Mouse (Mus musculus) adrenal gland, postnatal 36 days (tissue): ENCODE results near the gene Nradd. TPM values are rescaled to one million over a fixed set of nuclear protein-coding genes. Genes with fewer than 3 reads are reported as not detected.

Source experiments
- DNase-seq, 2 experiments: peaks; one replicate each; pipeline ENCODE4 v3.0.0; 2021; ENCODE audit warnings: mixed read lengths in 1 of 2
- total RNA-seq, 2 experiments: library from RNA; stranded (reverse); gene quantifications; 2 replicates each; pipeline ENCODE4 v1.2.3; 2021

Nradd gene
- total RNA-seq, 2 experiments from 2014 or later = 9.0 to 15.4 TPM

DNA sequence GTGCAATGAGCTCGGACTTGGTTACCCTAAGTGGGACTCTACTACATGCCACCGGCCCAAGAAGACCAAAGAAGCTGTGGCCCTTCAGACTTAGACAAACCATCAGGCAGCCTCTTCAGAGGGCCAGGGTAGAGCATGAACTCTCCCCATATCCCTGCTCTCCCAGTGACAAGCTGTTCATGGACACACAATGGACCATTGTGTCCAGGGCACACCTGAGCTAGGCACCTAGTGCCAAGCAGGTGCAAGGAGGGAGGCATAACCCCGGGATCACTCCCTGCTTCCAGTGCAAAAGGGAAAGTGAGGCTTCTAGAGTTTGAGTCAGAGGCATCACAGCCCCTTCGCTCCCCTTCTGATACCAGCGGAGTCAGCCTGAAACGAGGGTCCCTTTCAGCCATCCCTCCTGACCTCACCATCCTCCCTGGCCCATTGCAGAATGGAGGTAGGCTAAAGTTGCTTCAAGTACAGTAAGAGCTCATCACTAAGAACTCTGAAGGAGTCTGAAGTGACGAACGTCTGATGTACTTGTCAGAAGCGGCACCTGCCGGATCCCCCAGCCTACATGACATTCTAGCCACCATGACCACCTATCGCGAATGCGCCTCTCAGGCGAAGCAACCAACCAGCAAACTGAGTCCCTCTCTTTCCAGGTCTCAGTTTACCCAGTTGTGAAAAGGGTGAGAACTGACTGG lies 28.9 kb upstream of the Nradd start:
- DNase-seq = no peak

DNA sequence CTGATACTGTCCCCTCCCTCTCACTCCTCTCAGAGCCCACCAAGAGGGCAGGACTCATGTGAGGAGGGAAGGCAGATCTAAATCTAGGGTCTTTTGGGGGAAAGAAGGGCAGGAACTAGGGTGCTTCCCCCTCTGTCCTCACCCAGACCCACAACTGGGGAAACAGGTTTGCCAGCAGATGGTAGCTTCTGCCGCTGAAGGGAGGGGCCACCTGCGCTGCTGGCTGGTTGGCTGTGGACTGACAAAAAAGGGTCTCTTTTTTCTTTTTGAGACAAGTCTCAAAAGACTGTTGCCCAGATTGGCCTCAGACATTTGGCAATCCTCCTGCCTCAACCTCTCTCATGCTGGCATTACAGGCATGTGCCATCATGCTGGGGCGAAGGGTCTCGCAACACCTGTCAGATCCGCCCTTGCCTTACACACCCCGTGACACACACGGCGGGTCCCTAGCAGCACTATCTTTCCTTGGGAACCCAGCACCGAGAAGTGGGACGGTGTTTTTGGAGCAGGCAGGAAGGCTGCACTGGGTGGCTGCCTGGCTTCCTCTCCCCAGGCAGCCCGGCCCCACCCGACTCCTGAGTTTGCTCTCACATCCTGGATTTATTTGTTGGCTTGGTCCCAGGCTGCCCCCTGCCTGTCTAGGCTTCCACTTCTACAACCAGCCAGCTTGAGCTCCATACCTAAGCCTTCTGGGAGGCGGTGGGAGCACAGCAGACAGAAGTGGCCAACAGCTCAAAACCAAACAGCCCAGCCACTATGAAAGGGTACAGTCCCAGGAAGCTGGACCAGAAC lies 27.9 kb upstream of the Nradd start:
- DNase-seq = peak; percentile 37 to 64

DNA sequence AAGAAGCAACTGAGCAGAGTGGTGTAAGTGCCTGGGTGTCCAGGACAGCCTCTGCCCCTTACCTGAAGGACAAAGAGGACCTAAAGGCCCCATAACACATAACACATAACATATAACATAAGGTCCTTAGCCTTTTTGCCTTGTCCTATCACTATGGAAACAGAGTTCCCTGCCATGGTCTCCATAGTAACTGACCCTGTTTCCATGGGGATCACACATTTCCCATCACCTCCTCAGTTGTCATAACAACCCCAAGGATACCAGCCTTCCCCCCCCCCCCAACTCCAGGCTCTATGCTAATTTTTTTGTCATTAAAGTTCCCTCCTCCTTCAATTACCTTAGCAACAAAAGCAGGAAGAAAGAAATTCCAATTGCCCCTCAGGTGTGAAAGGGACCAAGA lies 25.5 kb upstream of the Nradd start:
- DNase-seq = no peak

DNA sequence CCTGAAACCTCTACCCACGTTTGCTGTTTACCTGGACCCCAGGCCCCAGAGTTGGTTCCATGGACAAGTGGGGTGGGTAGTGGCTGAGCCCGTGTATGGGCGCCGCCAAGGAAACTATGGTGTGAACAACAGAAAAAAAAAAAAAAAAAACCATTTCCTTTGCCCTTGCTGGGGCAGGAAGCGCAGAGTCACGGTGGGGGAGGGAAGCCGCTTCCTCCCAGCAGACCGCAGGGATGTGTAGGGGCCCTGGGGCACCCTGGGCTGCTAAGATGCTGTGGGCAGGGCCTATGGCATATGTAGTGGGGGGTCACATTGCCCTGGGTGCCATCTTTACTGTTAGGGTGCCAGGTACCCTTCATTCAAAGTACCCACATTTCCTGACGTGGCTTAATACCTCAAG lies 21.0 kb upstream of the Nradd start:
- DNase-seq = peak in 1 of 2 experiments; percentile 51

DNA sequence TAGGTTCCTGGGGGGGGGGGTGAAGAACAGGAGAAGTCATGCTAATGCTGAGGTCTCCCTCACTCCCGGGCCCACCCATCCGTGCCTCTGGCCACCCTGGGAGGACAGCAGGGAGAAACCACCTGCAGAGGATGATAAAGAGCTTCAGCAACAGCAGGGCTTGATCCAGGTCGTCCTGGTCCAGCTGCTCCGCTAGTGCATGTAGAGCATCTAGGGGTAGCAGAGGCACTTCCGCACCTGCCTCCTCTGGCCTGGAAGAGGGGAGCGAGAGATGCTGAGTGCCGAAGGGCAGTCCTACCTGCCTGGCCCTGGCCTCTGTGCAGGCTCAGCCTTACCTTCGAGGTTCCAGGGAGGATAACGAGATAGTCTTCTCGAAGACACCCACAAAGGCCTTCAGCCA lies 20.0 kb upstream of the Nradd start:
- no peak for DNase-seq

DNA sequence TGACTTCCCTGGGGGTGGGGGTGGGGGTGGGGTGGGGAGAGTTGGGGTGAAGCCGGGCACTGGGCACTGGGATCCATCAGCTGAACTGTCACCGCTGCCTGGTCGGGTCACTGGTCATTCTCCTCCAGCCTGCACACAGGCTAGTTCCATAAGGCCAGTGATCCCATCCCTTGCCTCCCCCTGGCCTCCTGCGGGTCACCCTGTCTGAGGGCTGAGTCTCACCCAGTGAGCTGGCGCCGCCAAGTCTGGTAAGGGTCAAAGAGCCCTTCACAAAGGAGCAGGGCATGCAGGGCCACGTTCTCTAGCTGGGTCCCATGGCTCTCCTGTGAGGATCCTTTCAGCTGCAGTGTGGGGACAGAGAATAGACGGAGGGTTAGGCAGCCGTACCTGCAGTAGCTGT lies 19.5 kb upstream of the Nradd start:
- no peak for DNase-seq

DNA sequence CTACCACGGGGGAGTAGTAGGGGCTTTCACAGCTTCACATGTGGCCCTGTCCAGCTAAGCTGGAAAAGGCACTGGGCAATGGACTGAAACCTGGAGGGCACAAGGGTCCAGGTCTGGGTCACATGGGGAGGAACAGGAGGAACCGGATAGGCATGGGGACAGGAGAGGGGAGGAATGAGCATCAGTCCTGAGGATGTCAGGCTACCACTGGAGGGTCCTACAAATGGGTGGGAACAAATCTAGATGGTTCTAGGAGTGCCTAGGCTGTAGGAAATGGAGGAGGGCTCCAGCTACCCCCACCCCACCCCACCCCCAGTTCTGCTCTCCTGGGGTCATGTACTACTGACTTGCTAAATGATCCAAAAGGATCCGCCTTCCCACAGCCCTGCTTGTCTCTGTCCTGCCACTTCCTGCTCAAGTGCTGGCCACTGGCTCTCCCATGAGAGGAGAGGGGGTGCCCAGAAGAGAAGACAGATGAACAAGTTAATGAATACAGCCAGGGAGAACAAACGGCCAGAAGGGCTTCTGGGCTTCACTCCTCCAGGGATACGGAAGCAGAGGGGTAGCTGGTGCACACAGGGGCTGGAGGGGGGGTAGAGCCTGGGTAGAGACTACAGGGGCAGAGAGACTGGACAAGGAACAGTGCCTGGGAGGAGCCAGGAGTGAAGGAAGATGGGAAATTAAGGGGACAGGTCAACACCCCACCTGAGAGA lies 18.7 kb upstream of the Nradd start:
- DNase-seq = no peak

DNA sequence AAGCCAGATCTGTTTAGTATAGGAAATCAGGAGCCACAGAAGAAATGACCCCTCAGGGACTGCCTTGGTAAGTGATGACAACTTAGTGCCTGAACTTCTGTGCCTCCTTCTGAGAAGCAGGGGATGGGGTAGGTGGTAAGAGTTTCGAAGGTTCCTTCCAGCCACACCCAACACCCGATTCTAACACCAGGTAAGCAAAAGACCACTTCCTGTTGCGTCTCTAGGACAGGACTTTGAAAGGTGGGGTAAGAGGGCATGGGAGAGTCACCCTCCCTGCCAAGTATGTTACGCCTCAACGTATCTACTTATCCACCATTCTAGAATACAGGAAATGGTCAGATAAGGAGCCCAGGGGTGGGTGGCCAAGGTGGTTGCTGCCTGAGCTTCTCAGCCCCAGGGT lies 16.8 kb upstream of the Nradd start:
- DNase-seq = no peak

DNA sequence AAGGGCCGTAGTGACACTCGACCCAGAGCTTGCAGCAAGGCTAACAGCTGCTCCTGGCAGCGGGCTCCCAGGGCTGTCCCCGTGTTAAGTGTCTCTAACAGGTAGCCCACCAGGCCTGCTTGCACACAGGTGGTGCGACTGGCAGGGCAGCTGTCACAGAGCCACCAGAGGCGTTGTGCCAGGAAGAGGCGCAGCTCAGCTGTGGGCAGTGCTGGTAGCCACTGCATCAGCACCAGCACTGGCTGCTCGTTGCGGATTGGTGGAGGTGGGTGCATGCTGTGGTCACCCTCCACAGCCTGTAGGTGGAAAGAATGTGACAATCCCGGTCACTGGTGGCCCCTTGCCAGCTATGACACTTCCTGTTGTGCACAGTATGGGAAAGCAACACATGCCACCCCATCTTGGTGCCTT lies 14.4 kb upstream of the Nradd start:
- DNase-seq = no peak

DNA sequence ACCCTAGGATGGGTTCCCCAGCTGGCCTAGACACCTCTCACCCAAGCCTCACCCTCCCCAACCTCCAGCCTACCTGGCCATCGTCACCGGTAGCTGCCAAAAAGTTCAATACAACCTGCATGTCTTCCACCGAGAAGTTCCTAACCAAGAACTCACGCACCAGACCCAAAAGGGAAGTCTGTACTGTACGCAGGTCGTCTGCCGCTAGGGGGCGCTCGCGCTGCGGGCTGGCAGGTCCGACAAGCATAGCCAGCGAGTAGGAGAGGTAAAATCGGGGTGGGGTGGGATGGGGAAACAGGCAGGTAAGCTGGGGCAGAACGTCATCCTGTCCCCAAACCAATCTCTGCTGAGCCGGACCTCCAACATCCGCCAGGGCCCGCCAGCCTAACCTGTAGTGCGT lies 11.0 kb upstream of the Nradd start:
- DNase-seq = peak; percentile 92 to 95

DNA sequence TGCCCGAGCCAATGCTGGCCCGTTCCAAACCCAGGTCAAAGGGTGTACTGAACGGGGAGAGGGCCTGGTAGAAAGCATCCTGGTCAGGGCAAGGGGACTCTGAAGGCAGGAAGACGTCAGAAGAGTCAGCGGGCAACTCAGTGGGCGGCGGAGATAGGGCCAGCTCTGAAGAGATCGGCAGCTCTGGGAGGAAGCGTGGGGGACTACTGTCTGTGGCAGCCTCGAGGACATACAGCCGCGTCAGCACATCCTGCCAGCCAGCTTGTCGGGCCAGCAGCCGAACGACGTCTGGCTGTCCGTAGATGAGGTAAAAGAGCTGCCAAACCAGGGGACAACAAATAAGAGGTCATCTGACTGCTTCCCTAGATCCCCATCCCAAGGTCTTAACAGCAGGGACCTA lies 9.6 kb upstream of the Nradd start:
- no peak for DNase-seq

DNA sequence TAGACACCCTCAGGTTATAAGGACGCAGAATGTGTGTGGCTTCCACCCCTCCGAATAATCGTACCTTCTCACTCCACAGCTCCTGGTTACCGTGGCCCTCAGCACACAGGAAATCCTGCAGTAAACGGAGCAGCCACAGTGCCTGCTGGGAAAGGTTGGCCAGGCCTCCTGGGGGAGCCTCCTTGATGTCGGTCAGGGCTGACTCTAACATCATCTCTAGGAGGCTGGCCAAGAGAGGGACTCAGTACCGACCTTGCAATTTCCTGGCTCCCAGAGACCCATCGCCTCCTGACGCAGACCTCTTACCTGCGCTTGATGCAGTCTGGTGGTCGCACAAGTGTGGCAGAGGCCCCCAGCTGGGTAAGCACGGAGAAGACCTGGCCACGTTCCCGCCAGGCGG lies 8.4 kb upstream of the Nradd start:
- peak in 1 of 2 experiments; percentile 57 for DNase-seq

DNA sequence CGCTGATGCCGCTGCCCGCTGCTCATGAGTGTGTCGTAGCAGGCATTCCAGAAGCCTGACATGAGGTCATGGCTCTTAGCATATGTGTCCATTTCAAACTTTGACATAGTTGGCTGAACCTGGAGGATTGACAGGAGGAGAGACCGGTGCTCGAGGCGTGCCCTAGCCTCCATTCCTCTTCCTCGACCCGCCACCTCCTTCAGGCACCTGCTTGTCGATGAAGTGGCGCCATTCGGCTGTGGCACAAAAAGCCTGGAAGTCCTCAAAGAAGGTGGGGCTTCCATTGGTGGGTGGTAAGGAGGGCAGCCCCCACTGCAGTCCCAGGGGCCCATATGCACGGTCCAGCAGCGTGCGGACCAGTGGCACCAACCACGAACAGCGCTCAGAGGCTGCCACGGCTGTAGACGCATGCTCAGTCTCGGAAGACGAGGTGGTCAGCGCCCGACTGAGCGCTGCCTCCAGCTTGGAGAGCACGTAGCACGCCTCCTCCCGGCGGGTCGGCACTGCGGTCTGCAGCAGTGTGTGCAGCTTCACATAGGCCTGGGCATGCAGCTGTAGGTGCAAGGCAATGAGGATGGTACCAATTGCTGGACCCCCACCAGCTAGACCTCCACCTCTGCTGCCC lies 7.5 kb upstream of the Nradd start:
- peak in 1 of 2 experiments; percentile 60 for DNase-seq

DNA sequence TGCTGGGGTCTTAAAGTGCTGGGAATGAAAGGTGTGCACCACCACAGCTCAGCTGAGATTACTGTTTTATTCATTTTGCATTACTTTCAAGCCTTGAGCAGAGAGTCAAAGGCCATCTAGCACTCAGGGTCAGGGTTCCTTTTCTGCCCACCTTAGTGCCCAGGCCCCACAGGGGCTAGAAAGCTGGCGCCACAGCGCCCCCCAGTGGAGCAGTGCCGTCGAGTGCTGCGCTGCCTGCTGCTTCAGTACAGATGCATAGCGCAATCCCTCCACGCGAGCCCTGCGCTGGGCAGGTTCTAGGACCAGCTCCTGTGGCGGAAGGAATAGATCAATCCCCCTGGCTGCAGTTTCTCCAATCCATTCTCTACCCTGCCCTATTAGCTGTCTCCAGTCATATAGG lies 6.9 kb upstream of the Nradd start:
- peak; percentile 74 to 85 for DNase-seq

DNA sequence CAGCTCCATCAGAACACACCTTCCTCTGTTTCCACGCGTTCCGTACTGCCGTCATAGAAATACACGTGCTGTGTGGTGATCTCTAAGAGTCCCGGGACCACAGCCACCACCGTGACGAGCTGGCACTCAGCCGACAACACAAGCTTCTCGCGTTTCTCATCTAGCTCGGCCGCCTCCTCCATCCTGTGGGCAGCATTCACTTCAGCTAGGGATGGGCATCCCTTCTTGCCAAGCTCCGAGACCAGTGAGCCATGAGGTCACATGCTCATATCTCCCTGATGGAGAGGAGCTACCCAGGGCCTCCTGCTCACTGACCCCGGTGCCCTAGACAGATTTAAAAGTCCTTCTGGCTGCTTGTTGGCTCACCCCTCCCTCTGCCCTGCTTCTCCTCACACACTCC lies 5.9 kb upstream of the Nradd start:
- no peak for DNase-seq

DNA sequence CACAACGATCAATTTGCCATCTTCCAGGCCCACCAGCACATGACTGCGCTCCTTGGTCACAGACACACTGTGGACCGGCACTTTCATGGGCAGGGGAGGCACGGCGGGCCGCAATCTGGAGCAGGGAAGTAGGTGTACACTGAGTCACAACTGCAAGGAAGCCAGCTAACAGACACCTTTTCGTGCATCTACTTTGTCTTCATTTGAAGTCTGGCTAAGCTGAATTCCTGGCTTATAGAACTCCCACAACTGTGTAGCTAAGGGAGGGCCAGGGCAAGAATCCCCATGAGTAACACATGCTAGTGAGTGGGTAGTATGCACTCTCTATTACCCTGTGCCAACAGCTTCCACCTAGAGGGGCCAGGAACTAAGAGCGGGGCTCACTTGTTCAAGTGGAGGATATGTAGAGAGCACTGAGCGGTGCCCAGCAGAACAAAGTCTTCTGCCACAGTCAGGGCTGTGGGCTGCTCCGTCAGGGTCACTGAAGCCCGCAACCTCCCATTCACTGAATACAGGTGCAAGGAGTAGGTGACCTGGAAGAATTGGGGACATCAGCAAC lies 1.2 kb upstream of the Nradd start:
- no peak for DNase-seq

DNA sequence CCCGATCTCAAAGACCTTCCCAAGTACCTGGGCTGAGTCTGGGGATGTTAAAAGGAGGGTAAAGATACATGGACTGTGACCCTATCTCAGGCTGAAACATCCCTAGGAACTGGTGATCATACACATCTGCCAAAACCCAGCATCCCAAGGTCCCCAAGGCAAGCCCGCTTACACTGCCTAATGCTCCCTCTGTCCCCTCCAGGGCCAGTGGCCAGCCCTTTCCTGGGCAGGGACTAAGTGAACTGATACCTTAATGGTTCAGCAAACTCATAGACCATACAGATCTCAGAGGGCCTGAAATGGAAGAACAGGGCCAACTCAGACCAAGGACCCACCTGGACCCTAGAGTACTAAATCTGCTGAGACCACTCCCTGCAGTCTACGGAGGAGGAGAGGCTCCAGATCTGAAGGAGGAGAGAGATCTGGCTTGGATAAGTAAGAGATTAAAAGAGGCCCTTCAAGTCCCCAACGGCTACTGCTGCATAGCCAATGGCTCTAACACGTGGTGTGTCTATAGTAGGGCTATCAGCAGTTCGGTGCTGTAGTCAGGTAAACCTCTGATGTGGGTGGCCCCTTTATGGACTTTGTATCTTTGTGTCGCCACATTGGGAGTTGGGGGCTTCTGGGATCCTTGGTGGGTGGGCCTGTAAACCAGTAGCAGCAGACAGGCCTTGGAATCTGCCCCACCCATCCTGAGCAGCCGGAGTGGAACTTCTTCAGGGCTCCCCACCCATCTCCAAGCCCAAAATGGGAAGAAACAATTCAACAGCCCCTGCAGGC lies 646 bp downstream of the Nradd start:
- DNase-seq = no peak

DNA sequence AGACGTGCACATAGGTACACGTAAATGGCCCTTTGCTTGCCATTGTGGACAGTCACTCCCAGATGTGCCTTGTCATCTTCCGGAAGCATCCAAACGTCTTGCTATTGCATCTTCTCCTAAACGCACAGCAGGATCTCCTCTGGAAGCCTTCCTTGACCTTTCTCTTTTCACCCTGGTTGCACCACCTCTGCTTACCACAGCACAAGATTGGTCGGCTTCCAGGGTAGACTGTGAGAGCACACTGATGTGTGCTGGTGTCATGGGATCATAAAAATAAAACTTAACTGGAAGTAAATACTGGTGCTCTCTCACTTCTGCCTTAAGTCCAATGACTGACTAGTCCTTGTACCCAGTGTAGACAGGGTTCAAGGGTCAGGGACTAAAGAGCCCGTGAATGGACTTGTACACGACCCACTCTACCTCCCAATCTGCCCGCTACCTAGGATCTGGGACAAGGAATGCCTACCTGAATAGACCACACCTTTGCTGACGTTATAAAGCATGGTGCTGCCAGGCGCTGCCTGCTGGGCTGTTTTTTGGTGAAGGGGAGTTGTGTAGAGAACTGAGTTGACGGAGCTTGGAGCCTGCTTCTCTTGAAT lies 1.5 kb downstream of the Nradd start:
- no peak for DNase-seq

DNA sequence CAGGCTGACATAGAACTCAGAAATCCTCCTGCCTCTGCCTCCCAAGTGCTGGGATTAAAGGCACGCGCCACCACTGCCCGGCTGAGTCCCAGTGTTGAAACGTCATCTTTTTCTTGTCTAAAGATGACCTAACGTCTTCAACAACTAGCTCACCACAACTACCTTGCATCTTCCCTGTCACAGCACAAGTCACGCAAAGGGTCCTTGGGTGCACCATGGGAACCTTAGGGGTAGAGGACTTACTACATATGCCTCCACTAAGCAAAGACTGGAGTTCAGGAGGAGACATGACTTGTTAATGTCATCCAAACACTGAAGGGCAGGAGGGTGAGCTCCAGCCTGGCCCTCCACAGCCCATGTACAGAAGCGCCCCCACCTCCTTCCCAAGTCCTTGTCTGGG lies 3.6 kb downstream of the Nradd start:
- no peak for DNase-seq

DNA sequence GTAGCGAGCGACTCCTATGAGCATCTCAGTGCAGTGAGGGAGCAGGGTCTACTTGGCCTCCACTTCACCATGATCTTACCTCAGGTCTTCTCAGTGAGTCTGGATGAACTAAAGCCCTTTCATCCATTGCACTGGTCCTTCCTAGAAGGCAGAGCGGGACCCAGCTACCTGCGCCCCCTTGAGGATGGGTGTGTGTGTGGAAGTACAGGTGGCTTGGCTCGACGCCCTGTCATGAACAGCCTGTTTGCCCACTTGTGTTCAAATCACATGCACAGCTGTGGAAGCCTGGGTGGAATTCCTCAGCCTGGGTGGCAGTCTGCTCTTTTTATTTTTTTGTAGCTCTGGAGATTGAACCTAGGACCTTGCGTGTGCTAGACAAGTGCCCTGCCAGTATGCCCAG lies 4.1 kb downstream of the Nradd start:
- DNase-seq = no peak

DNA sequence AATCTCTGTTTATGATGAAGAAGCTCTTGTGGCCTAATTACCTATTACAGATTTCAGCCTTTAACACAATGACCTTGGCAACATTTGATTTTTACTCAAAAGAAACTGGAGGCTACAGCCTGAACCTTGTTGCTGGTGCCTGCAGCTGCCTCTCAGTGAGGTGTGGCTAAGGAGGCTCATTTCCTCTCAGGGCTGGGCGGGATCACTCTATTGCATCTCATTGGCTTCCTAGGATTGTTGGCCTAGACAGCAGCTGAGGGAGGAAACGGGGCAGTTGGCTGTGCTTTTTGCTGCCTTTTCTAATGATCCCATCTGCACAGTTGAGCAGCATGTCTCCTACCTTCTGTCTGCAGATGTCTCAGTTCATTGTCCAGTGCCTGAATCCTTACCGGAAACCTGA lies 7.2 kb downstream of the Nradd start:
- DNase-seq = peak in 1 of 2 experiments; percentile 33
